Mouse (Mus musculus) liver, embryonic 18 days (tissue): ENCODE data around the gene Clca3a2. TPM values are rescaled to one million over a fixed set of nuclear protein-coding genes. Genes with fewer than 3 reads are reported as not detected.

Experiments used
- polyA plus RNA-seq: library from polyadenylated mRNA; depleted of rRNA; stranded (reverse); fragments of >200 nt; gene quantifications from 2 replicates; pipeline ENCODE4 v1.2.3, GENCODE M21; 2012; rRNA removed

Gene Clca3a2
- polyA plus RNA-seq: not detected in 2 replicates

GRCm38 (mm10) chr3:144819219-144819618, at the start of gene Clca3a2:
Gene Clca3a2, minus strand, starts transcription at chr3:144819494.

GRCm38 (mm10) chr3:144849014-144849556, 29.8 kb upstream of the Clca3a2 start, which contains the start of gene Clca3b:
Gene Clca3b, minus strand, starts transcription at chr3:144849357.

GRCm38 (mm10) chr3:144760592-144761309, 58.5 kb downstream of the Clca3a2 start, which contains the start of gene Clca3a1:
Gene Clca3a1, minus strand, starts transcription at chr3:144760977.

Other genes starting within 250 kb of the Clca3a2 start
- 2.2 and 2.3 TPM in 2 replicates for gene Hs2st1, start 249.3 kb downstream of the Clca3a2 start, polyA plus RNA-seq
- 188 and 197 TPM in 2 replicates for gene Selenof, start 249.2 kb downstream of the Clca3a2 start, polyA plus RNA-seq
- 8.7 and 10.4 TPM in 2 replicates for gene Sh3glb1, start 99.2 kb downstream of the Clca3a2 start, polyA plus RNA-seq
- gene Clca3a1, start 58.5 kb downstream of the Clca3a2 start, polyA plus RNA-seq: 20.6 and 22.9 TPM in 2 replicates
- gene Clca3b, start 29.9 kb upstream of the Clca3a2 start, polyA plus RNA-seq: not detected in 2 replicates
- 0.16 TPM in 1 of 2 replicates, not detected in the other for gene Clca4b, start 113.0 kb upstream of the Clca3a2 start, polyA plus RNA-seq
- gene Clca4a, start 155.6 kb upstream of the Clca3a2 start, polyA plus RNA-seq: not detected in 2 replicates
- gene Clca1, start 213.3 kb upstream of the Clca3a2 start, polyA plus RNA-seq: 0.02 and 0.06 TPM in 2 replicates